Mouse (Mus musculus): ENCODE results near the gene Gm49358. TPM values are rescaled to one million over a fixed set of nuclear protein-coding genes. Genes with fewer than 3 reads are reported as not detected.

Gm49358 gene
- polyA plus RNA-seq, 1 experiment from 2014 or later, result 1.0 TPM

DNA sequence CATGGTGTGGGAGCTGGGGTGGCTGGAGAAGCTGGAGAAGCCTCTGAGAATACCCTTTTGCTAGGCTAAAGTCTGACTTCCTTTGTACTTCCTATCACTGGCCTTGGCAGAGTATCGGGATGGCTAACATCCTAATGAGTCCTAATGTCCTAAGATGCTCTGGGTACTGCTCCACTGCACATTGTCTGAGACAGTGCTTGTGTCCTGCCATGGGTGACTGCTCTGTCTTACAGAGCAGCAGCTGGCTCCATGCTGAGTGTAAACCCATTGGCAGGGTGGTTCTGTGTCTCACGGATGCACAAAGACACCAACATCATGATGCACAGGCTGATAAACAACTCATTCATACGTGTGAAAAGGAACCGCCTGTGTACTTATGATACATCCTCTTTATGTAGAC, 85.3 kb downstream of the Gm49358 start:
- H3K79me2 ChIP-seq (ENCODE audit: inconsistent target), result no peaks in the 10 kb centered on the region
- no peak overlapping the region for H3K27ac ChIP-seq
- 94% methylated on average over 4 of the region's 4 CpGs for WGBS (ENCODE audit: missing documents)

GRCm38 (mm10) chr10:86849508-86849907, 85.7 kb downstream of the Gm49358 start:
- H3K36me3 ChIP-seq (ENCODE audit: inconsistent target), result no peaks in the 10 kb centered on the region
- H3K4me3 ChIP-seq (ENCODE audit: inconsistent target), result no peak overlapping the region
- H3K79me2 ChIP-seq (ENCODE audit: inconsistent target), result no peaks in the 10 kb centered on the region
- no peak overlapping the region for H3K27ac ChIP-seq
- 85% methylated on average over 3 of the region's 4 CpGs for WGBS (ENCODE audit: missing documents)

More for the DNA sequence above, 85.3 kb downstream of the Gm49358 start:
- no peaks in the 10 kb centered on the region for H3K36me3 ChIP-seq (ENCODE audit: inconsistent target)
- no peak overlapping the region for H3K4me3 ChIP-seq (ENCODE audit: inconsistent target)

- H3K36me3 ChIP-seq (ENCODE audit: inconsistent target), result no peaks in the 10 kb centered on the region
- H3K4me3 ChIP-seq (ENCODE audit: inconsistent target), result no peak overlapping the region
- 86% methylated on average over 6 of the region's 6 CpGs for whole genome bisulfite sequencing (ENCODE audit: missing documents)
- H3K79me2 ChIP-seq (ENCODE audit: inconsistent target), result no peaks in the 10 kb centered on the region
- no peak overlapping the region for H3K27ac ChIP-seq
Measured at GRCm38 (mm10) chr10:86852160-86852559, 88.4 kb downstream of the Gm49358 start.

- no peak overlapping the region for H3K27ac ChIP-seq
- WGBS (ENCODE audit: missing documents), result 93% methylated on average over 3 of the region's 3 CpGs
- H3K36me3 ChIP-seq (ENCODE audit: inconsistent target), result no peaks in the 10 kb centered on the region
Measured at GRCm38 (mm10) chr10:86853433-86853832, 89.7 kb downstream of the Gm49358 start.

GRCm38 (mm10) chr10:86860396-86860795, 96.6 kb downstream of the Gm49358 start:
- WGBS (ENCODE audit: missing documents), result 78% methylated on average over 3 of the region's 4 CpGs
- Histone ChIP-seq H3K36me3 (ENCODE audit: inconsistent target) (no peaks in the 10 kb centered on the region), H3K27ac (no peak overlapping the region), H3K4me3 (ENCODE audit: inconsistent target) (no peak overlapping the region), H3K79me2 (ENCODE audit: inconsistent target) (no peaks in the 10 kb centered on the region)

More at GRCm38 (mm10) chr10:86853433-86853832, 89.7 kb downstream of the Gm49358 start:
- Histone ChIP-seq H3K4me3 (ENCODE audit: inconsistent target) (no peak overlapping the region), H3K79me2 (ENCODE audit: inconsistent target) (no peaks in the 10 kb centered on the region)

DNA sequence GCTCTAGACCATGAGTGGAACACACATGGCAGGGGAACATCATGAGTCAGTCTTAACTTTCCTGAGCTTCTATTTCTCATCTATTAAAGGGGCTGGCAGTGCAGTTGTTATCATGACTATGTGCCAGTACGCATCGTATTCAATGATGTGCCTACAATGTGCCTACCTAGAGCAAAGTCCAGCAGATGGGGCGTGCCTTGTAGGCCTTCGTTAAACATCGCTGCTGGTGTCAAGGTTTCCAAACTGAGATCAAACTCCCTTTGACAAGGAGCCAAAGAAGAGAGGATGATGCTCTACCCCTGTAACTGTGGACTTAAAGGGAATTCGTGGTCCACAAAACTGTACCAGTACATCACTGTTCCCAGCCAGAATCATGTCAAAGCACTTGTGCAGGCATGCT, 98.7 kb downstream of the Gm49358 start:
- H3K27ac ChIP-seq, result no peak overlapping the region
- no peaks in the 10 kb centered on the region for H3K36me3 ChIP-seq (ENCODE audit: inconsistent target)
- WGBS (ENCODE audit: missing documents), result 88% methylated on average over 6 of the region's 6 CpGs
- no peak overlapping the region for H3K4me3 ChIP-seq (ENCODE audit: inconsistent target)
- no peaks in the 10 kb centered on the region for H3K79me2 ChIP-seq (ENCODE audit: inconsistent target)

GRCm38 (mm10) chr10:86863429-86863828, 99.7 kb downstream of the Gm49358 start:
- no peaks in the 10 kb centered on the region for H3K79me2 ChIP-seq (ENCODE audit: inconsistent target)
- H3K4me3 ChIP-seq (ENCODE audit: inconsistent target), result no peak overlapping the region
- no peaks in the 10 kb centered on the region for H3K36me3 ChIP-seq (ENCODE audit: inconsistent target)
- WGBS (ENCODE audit: missing documents), result 93% methylated on average over 6 of the region's 6 CpGs
- H3K27ac ChIP-seq, result no peak overlapping the region

DNA sequence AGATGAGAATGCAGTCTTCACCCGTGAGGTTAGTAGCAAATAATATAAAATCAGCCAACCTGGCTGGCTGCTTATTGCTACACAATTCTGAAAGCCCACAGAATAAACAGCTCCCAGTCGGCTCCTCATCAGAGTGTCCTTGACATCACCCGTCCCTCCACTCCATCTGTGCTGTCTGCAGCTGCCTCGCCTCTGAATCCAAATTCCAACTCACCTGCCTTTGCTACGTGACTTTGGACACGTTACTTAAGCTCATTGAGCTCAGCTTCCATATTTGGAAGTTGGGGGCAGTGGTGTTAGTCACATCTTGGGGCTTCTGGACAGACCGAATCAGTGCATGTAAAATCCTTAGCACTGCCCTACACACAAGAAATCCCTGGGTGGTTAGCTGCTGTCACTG, 108.3 kb downstream of the Gm49358 start:
- Histone ChIP-seq H3K4me3 (ENCODE audit: inconsistent target) (no peak overlapping the region), H3K79me2 (ENCODE audit: inconsistent target) (no peaks in the 10 kb centered on the region), H3K27ac (no peak overlapping the region), H3K36me3 (ENCODE audit: inconsistent target) (no peaks in the 10 kb centered on the region)
- whole genome bisulfite sequencing (ENCODE audit: missing documents), result 85% methylated on average over 7 of the region's 7 CpGs

DNA sequence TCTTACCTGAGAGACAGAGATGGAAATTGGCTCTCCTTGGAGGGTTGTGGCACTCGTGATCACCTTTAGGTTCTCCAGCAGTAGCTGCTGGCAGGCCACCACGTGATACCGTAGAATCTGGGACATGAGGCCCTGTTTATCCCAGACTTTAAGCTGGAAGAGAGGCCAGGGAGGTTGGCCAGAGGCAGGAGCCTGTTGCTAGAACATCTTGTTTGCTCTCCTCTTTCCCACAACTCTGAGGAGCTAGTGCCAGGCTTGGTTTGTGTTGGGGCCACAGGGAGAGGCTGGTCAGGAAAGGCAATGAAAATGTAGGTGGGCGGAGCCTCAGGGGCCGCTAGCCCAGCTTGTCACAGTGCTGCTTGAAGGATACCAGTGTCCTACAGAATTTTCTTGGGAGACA, 108.8 kb downstream of the Gm49358 start:
- Histone ChIP-seq H3K36me3 (ENCODE audit: inconsistent target) (no peaks in the 10 kb centered on the region), H3K79me2 (ENCODE audit: inconsistent target) (no peaks in the 10 kb centered on the region), H3K4me3 (ENCODE audit: inconsistent target) (no peak overlapping the region), H3K27ac (no peak overlapping the region)
- 84% methylated on average over 5 of the region's 5 CpGs for WGBS (ENCODE audit: missing documents)

GRCm38 (mm10) chr10:86878721-86879120, 114.9 kb downstream of the Gm49358 start:
- H3K27ac ChIP-seq, result no peak overlapping the region
- H3K4me3 ChIP-seq (ENCODE audit: inconsistent target), result no peak overlapping the region
- 88% methylated on average over 7 of the region's 7 CpGs for WGBS (ENCODE audit: missing documents)
- no peaks in the 10 kb centered on the region for H3K79me2 ChIP-seq (ENCODE audit: inconsistent target)
- H3K36me3 ChIP-seq (ENCODE audit: inconsistent target), result no peaks in the 10 kb centered on the region

DNA sequence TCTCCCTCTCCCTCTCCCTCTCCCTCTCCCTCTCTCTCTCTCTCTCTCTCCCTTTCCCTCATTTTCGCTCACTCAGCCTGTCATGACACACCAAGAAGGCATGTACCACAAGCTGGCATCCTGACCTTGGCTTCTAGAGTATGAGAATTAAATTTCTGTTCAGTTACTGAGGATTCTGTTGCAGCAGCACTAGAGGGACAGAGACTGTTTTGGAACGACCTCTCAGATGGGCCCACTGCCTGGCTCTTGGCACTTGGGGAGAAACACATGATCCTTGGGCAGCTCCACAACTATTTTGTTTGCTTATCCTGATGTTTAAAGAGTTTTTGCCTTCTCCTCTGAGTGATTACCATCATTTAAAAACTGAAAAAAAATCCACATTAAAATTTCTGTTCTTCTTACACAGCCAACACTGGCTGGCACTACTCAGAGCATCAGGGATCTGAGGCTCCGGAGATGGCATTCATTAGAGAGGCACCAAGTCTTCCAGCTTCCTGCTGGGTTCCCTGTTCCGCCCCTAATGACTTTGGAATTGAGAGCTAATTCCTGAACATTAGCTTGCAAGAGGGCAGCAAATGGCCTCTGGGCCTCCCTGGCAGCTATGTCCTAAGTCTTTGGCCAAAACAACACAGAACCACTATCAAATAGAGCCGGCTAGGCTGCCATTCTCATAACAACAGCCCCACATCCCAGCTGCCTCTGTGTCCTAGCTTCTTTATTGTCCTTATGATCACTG, 116.5 kb downstream of the Gm49358 start:
- Histone ChIP-seq H3K79me2 (ENCODE audit: inconsistent target) (no peaks in the 10 kb centered on the region), H3K4me3 (ENCODE audit: inconsistent target) (no peak overlapping the region), H3K36me3 (ENCODE audit: inconsistent target) (no peaks in the 10 kb centered on the region), H3K27ac (no peak overlapping the region)
- 87% methylated on average over 4 of the region's 5 CpGs for WGBS (ENCODE audit: missing documents)

- no peaks in the 10 kb centered on the region for H3K79me2 ChIP-seq (ENCODE audit: inconsistent target)
- no peaks in the 10 kb centered on the region for H3K36me3 ChIP-seq (ENCODE audit: inconsistent target)
- peak overlapping the region; percentile 27; the same call in 1 of the 2 replicates for H3K27ac ChIP-seq
- H3K4me3 ChIP-seq (ENCODE audit: inconsistent target), result no peak overlapping the region
Measured at GRCm38 (mm10) chr10:86881448-86881847, 117.7 kb downstream of the Gm49358 start.

Other genes starting within 250 kb of the Gm49358 start
- gene Hsp90b1, start 58.5 kb upstream of the Gm49358 start, polyA plus RNA-seq (2018), result 461 to 1,299 TPM (median 580 TPM) in 3 replicates
- 0.20 to 0.50 TPM (median 0.33 TPM) in 3 replicates for gene Ttc41, start 58.2 kb upstream of the Gm49358 start, polyA plus RNA-seq (2018)
- gene Nt5dc3, start 15.0 kb downstream of the Gm49358 start, polyA plus RNA-seq (2018), result 11.9 to 13.6 TPM (median 13.3 TPM) in 3 replicates
- gene Stab2, start 244.1 kb downstream of the Gm49358 start, polyA plus RNA-seq (2018), result 15.9 to 85.0 TPM (median 25.5 TPM) in 3 replicates

All from macrophage (primary cell).